Mouse (Mus musculus): ENCODE measurements around the gene Nmb.

Gene Nmb

GRCm38 (mm10) chr7:80860729-80861274, 44.1 kb downstream of the Nmb start, which contains the start of gene Zscan2:
TSS of gene Zscan2 (plus strand) at chr7:80860920.
- DNase-seq (ENCODE audit: extremely low spot score, low spot score) = peak; percentile 96

GRCm38 (mm10) chr7:80860227-80860626, 44.6 kb downstream of the Nmb start:
- DNase-seq (ENCODE audit: extremely low spot score, low spot score) = peak; percentile 64

GRCm38 (mm10) chr7:80857181-80857580, 47.7 kb downstream of the Nmb start:
- DNase-seq (ENCODE audit: extremely low spot score, low spot score) = peak; percentile 74

DNA sequence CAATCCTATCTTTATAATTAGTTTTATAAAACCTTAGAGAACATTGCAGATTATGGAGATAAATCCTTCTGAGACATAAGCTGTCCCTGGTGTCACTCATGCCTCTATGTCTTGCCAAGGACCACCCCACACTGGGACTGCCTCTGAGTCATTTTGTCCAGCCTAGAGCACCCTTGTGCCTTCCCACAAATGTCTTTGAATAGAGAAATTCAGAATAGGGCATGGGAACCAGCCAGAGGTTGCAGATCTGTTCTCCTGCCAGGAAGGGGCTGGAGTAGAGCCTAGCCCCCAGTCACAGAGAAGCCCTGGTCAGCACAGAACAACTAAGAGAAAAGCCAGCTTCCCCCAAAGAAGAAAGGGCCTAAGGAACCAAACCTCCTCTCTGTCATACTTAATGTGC, 49.6 kb downstream of the Nmb start:
- no peak for DNase-seq (ENCODE audit: extremely low spot score, low spot score)

GRCm38 (mm10) chr7:80853218-80853617, 51.7 kb downstream of the Nmb start:
- no peak for DNase-seq (ENCODE audit: extremely low spot score, low spot score)

Measured in neural tube, embryonic 10.5 days (tissue).